Mouse (Mus musculus) neural tube, embryonic 10.5 days (tissue): ENCODE measurements around the gene 4930562C15Rik.

Experiments
- DNase-seq: peaks from one replicate; pipeline ENCODE4 v3.0.0-alpha.2; 2017; ENCODE audit warnings: low spot score; ENCODE audit errors: extremely low spot score

The 4930562C15Rik gene

DNA sequence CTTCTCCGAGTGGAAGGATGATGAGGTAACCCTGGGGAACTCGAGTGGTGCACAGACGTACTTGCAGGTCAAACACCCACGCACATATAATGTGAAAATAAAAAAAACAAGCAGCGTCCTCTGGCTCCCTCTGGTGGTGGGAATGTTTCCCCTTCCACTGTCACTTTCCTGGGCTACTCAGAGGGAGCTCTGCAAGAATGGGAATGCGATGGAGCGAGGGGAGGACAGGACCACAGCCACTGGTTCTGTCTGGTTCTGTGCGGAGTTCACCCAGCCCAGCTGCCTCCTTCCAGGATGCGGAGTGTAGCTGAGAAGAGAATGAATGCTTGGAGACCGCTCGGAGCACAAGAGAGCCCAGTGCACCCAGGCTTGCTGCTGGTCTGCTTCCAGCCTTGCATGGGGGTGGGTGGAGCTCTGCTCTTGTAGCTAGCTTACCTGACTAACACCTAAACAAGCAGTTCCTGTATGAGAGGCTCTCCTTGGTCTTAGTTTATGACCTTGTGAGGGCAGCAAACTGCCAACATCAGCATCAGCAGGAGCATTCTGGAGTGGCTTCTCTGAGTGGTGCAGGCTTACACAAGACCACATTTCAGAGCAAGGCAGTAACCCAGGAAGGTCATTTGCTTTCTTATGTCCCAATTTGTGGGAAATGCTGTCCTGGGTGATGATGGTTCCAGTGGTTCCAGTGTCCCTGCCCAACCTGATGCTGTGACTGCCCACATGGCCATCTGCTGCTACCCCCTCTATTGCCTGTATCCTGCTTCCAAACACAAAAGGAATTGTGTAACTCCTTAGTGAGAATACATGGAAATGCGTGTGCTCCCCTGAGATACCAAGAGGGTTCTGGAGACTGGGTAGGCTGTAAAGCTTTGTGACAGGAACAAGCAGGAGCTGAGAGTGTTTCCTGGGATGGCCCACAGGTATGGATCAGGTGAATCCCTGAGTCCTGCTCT is 78.8 kb downstream of the 4930562C15Rik start:
- peak; percentile 88 for DNase-seq

- DNase-seq: no peak
Observed at GRCm38 (mm10) chr16:4915931-4916330, 80.7 kb downstream of the 4930562C15Rik start.

DNA sequence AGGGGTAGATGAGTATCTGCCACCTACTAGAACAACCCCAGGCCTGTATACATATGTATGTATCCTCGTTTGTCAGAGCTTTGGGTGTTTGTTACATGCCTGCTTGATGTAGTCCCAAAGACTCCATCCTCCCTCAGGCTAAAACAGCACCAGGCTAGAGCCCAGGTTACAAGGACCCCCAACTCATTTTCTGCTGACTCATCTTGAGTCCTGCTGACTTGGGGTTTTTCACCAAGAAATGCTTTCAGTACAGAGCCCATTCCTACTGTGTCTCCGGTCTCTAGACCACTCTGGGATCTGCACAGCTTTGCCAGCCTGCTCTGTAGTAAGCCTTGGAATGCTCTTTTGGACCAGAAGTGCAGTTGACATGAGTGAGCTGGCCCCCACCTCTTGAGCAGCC is 81.4 kb downstream of the 4930562C15Rik start:
- DNase-seq: no peak
